Mouse (Mus musculus): Measurements from ENCODE around the gene Dclre1b. TPM values are rescaled to one million over a fixed set of nuclear protein-coding genes. Genes with fewer than 3 reads are reported as not detected.

The Dclre1b gene
- polyA plus RNA-seq (2014; fragmentation: Illumina TruSeq; extraction: RNeasy Lipid Tissue Mini Kit (QIAGEN cat#74804); ENCODE audit: low read depth, low replicate concordance) = 6.2 TPM

GRCm38 (mm10) chr3:103808891-103809798 lies at the start of gene Dclre1b, which contains the start of the genes Ap4b1 and Gm43064:
Dclre1b (minus strand) TSS chr3:103809444.
Ap4b1 (plus strand) TSS chr3:103809520.
Gm43064 (plus strand) TSS chr3:103809573.

GRCm38 (mm10) chr3:103832426-103832825 lies 23.2 kb upstream of the Dclre1b start, which contains the start of gene Bcl2l15:
Bcl2l15 (plus strand) TSS chr3:103832601.

GRCm38 (mm10) chr3:103791230-103792110 lies 17.8 kb downstream of the Dclre1b start, which contains the start of gene Hipk1:
Hipk1 (minus strand) TSS chr3:103791563.

Other genes starting within 250 kb of the Dclre1b start
- gene Syt6, start 234.2 kb downstream of the Dclre1b start, polyA plus RNA-seq (2014; fragmentation: Illumina TruSeq; extraction: RNeasy Lipid Tissue Mini Kit (QIAGEN cat#74804); ENCODE audit: low read depth, low replicate concordance) = not detected
- 0.40 TPM for gene Atg4a-ps, start 163.4 kb downstream of the Dclre1b start, polyA plus RNA-seq (2014; fragmentation: Illumina TruSeq; extraction: RNeasy Lipid Tissue Mini Kit (QIAGEN cat#74804); ENCODE audit: low read depth, low replicate concordance)
- 12.1 TPM for gene Olfml3, start 71.4 kb downstream of the Dclre1b start, polyA plus RNA-seq (2014; fragmentation: Illumina TruSeq; extraction: RNeasy Lipid Tissue Mini Kit (QIAGEN cat#74804); ENCODE audit: low read depth, low replicate concordance)
- not detected for gene Gm10964, start 70.1 kb downstream of the Dclre1b start, polyA plus RNA-seq (2014; fragmentation: Illumina TruSeq; extraction: RNeasy Lipid Tissue Mini Kit (QIAGEN cat#74804); ENCODE audit: low read depth, low replicate concordance)
- 73.3 TPM for gene Hipk1, start 17.9 kb downstream of the Dclre1b start, polyA plus RNA-seq (2014; fragmentation: Illumina TruSeq; extraction: RNeasy Lipid Tissue Mini Kit (QIAGEN cat#74804); ENCODE audit: low read depth, low replicate concordance)
- 14.1 TPM for gene Ap4b1, start 76 bp upstream of the Dclre1b start, polyA plus RNA-seq (2014; fragmentation: Illumina TruSeq; extraction: RNeasy Lipid Tissue Mini Kit (QIAGEN cat#74804); ENCODE audit: low read depth, low replicate concordance)
- gene Gm43064, start 129 bp upstream of the Dclre1b start, polyA plus RNA-seq (2014; fragmentation: Illumina TruSeq; extraction: RNeasy Lipid Tissue Mini Kit (QIAGEN cat#74804); ENCODE audit: low read depth, low replicate concordance) = not detected
- 2.2 TPM for gene Bcl2l15, start 23.2 kb upstream of the Dclre1b start, polyA plus RNA-seq (2014; fragmentation: Illumina TruSeq; extraction: RNeasy Lipid Tissue Mini Kit (QIAGEN cat#74804); ENCODE audit: low read depth, low replicate concordance)
- 5.4 TPM for gene Ptpn22, start 50.4 kb upstream of the Dclre1b start, polyA plus RNA-seq (2014; fragmentation: Illumina TruSeq; extraction: RNeasy Lipid Tissue Mini Kit (QIAGEN cat#74804); ENCODE audit: low read depth, low replicate concordance)
- gene Rsbn1, start 104.7 kb upstream of the Dclre1b start, polyA plus RNA-seq (2014; fragmentation: Illumina TruSeq; extraction: RNeasy Lipid Tissue Mini Kit (QIAGEN cat#74804); ENCODE audit: low read depth, low replicate concordance) = 29.0 TPM
- 24.9 TPM for gene Phtf1, start 158.7 kb upstream of the Dclre1b start, polyA plus RNA-seq (2014; fragmentation: Illumina TruSeq; extraction: RNeasy Lipid Tissue Mini Kit (QIAGEN cat#74804); ENCODE audit: low read depth, low replicate concordance)

Measured in kidney, adult 10 weeks (tissue).